ENCODE assay signal across 10 mouse cellular contexts in the genomic region with DNA sequence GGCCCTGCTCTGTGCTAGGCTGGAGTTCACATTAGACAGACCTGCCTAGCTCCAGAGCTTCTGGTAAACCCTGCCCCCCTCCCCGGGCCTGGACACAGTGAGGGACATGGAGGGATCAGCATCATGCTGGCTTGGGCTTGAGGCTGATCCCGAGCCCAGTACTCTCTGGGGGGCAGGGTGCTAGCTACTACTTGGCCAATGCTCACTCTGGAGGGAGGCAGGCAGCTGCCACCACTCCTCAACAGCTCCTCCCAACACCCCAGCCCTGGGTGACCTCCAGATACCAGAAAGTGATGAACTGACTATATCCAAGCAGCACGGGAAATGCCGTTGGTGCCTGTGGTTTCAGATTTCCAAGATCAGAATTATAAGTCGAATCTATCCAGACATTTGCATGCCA. TPM values are rescaled to one million over a fixed set of nuclear protein-coding genes. Genes with fewer than 3 reads are reported as not detected.
DNase-seq lines count a peak whose midpoint lies in the region; ATAC-seq lines count a peak whose summit lies in the region.
"Had no signal": no experiment of that assay in that cellular context is flagged by ENCODE, and none has a peak within 500 bp of the region (broad histone marks: within the 10 kb centered on the region; RNA-seq: fewer than 3 reads in every experiment).

No protein-coding gene starts in this region.

- DNase-seq in neural tube, embryonic 11.5 days (ENCODE audit: low spot score): peak; percentile 12
- peak; percentile 17 for DNase-seq in heart, postnatal 4 days
- DNase-seq in limb, embryonic 10.5 days (ENCODE audit: low spot score): peak; percentile 32
- peak; percentile 37 for DNase-seq in yolk sac, embryonic 10.5 days (ENCODE audit: low spot score)
- no peak for DNase-seq in c-Kit-positive CD71-positive TER-119-positive erythroid progenitor cells, embryonic 14.5 days (ENCODE audit: low spot score)
- DNase-seq in cerebellum, adult 11 months: no peak

- H3K27me3 ChIP-seq in neural tube, embryonic 11.5 days (ENCODE audit: control insufficient read depth, insufficient read depth, low read length): 0 out of 2 replicates have a peak, but pooled peaks cover 6% of the 10 kb centered on the region
- peaks cover 21% of the 10 kb centered on the region for H3K27me3 ChIP-seq in neural tube, embryonic 15.5 days (replicated peaks)
- peaks cover 36% of the 10 kb centered on the region for H3K27me3 ChIP-seq in limb, embryonic 10.5 days (ENCODE audit: low read depth, poor library complexity, severe bottlenecking)

- no peak overlapping the region for H3K9ac ChIP-seq in neural tube, embryonic 11.5 days (ENCODE audit: low read length)
- no peak overlapping the region for H3K9ac ChIP-seq in neural tube, embryonic 15.5 days (replicated peaks)
- H3K9ac ChIP-seq: hindbrain, embryonic 15.5 days; neural tube, embryonic 12.5 days had no signal

- no peak overlapping the region for H3K27ac ChIP-seq in neural tube, embryonic 11.5 days (ENCODE audit: low read depth, low read length)
- H3K27ac ChIP-seq in neural tube, embryonic 15.5 days (replicated peaks): no peak overlapping the region
- no peak overlapping the region for H3K27ac ChIP-seq in limb, embryonic 10.5 days
- H3K27ac ChIP-seq: hindbrain, embryonic 15.5 days; neural tube, embryonic 12.5 days had no signal

- H3K4me2 ChIP-seq in neural tube, embryonic 11.5 days (ENCODE audit: low read depth): no peak overlapping the region
- H3K4me2 ChIP-seq in neural tube, embryonic 15.5 days: no peak overlapping the region
- H3K4me2 ChIP-seq: hindbrain, embryonic 15.5 days; neural tube, embryonic 12.5 days had no signal

- no peak overlapping the region for H3K4me3 ChIP-seq in neural tube, embryonic 11.5 days (ENCODE audit: low read depth, low read length)
- H3K4me3 ChIP-seq in neural tube, embryonic 15.5 days (replicated peaks): no peak overlapping the region
- H3K4me3 ChIP-seq in limb, embryonic 10.5 days: no peak overlapping the region
- H3K4me3 ChIP-seq: hindbrain, embryonic 15.5 days; megakaryocyte, embryonic 14.5 days; neural tube, embryonic 12.5 days had no signal

- no peak for ATAC-seq in neural tube, embryonic 11.5 days (ENCODE audit: insufficient read depth, low FRiP score, low TSS enrichment)
- ATAC-seq in neural tube, embryonic 15.5 days (ENCODE audit: low FRiP score): no peak

- no peaks in the 10 kb centered on the region for H3K9me3 ChIP-seq in neural tube, embryonic 11.5 days (ENCODE audit: control insufficient read depth, low read length)
- H3K9me3 ChIP-seq in neural tube, embryonic 15.5 days (replicated peaks): no peaks in the 10 kb centered on the region
- H3K9me3 ChIP-seq in limb, embryonic 10.5 days (replicated peaks): no peaks in the 10 kb centered on the region
- H3K9me3 ChIP-seq: hindbrain, embryonic 15.5 days; neural tube, embryonic 12.5 days had no signal

- WGBS in neural tube, embryonic 11.5 days: 53% methylated on average over 5 of the region's 5 CpGs
- WGBS in neural tube, embryonic 15.5 days: 71% methylated on average over 5 of the region's 5 CpGs
- 44% methylated on average over 5 of the region's 5 CpGs for WGBS in limb, embryonic 10.5 days

- no peaks in the 10 kb centered on the region for H3K36me3 ChIP-seq in neural tube, embryonic 11.5 days (ENCODE audit: control insufficient read depth, insufficient read depth, low read length)
- no peaks in the 10 kb centered on the region for H3K36me3 ChIP-seq in neural tube, embryonic 15.5 days
- no peaks in the 10 kb centered on the region for H3K36me3 ChIP-seq in limb, embryonic 10.5 days
- H3K36me3 ChIP-seq: hindbrain, embryonic 15.5 days; neural tube, embryonic 12.5 days had no signal

- H3K4me1 ChIP-seq in neural tube, embryonic 11.5 days (ENCODE audit: control insufficient read depth, insufficient read depth, low read length): no peaks in the 10 kb centered on the region
- peaks cover 8% of the 10 kb centered on the region for H3K4me1 ChIP-seq in neural tube, embryonic 15.5 days
- H3K4me1 ChIP-seq in limb, embryonic 10.5 days: peaks cover 17% of the 10 kb centered on the region

RNA-seq across cellular contexts. Expression of gene Ttc1, which starts 25.9 kb away (rescaled TPM):
- polyA plus RNA-seq in neural tube, embryonic 11.5 days (2014; fragmentation: Nextera tagmentation; extraction: Ambion mirVana): 88.0 and 89.2 TPM in 2 replicates
- polyA plus RNA-seq in neural tube, embryonic 15.5 days (2015; fragmentation: Nextera tagmentation; extraction: Ambion mirVana): 73.8 and 77.8 TPM in 2 replicates
- total RNA-seq in heart, postnatal 4 days (2021): 10 to 100 TPM; 40.4 to 43.5 TPM
- polyA plus RNA-seq in limb, embryonic 10.5 days (2016; fragmentation: Nextera tagmentation; extraction: Ambion mirVana): 74.5 and 79.9 TPM in 2 replicates

Comparison
In these comparisons a context has a peak if more than half of its experiments do, and no peak if none do; other contexts are left out.
1. DNase-seq: peak in neural tube, embryonic 11.5 days (single experiment), heart, postnatal 4 days (single experiment), limb, embryonic 10.5 days (single experiment) and yolk sac, embryonic 10.5 days (single experiment); none in c-Kit-positive CD71-positive TER-119-positive erythroid progenitor cells, embryonic 14.5 days (single experiment) and cerebellum, adult 11 months (single experiment).